Mouse (Mus musculus) CH12.LX (cell line): ENCODE measurements around the gene Hdac4. TPM values are rescaled to one million over a fixed set of nuclear protein-coding genes. Genes with fewer than 3 reads are reported as not detected.

Experiments used
- DNase-seq: peaks from one replicate; pipeline ENCODE4 v3.0.0-alpha.2; 2013; ENCODE audit errors: extremely low read depth
- H3K27ac ChIP-seq: 2 replicates; pipeline ENCODE4 v1.5.1; 2012; ENCODE audit warnings: low read depth, mild to moderate bottlenecking, control low read depth, moderate library complexity; ENCODE audit not compliant: insufficient read depth
- H3K27me3 ChIP-seq: replicated peaks from 2 replicates; pipeline ENCODE3; 2012; ENCODE audit warnings: inconsistent platforms
- H3K36me3 ChIP-seq, 2 experiments: replicated peaks in 1 of 2; 2 replicates each; pipeline versions ENCODE3 to v1.6.1; 2012; ENCODE audit warnings: inconsistent platforms in 1 of 2, low read length in 1 of 2, mild to moderate bottlenecking in 1 of 2, mixed read lengths in 1 of 2, moderate library complexity in 1 of 2; ENCODE audit not compliant: control insufficient read depth in 1 of 2, insufficient read depth in 1 of 2
- H3K4me1 ChIP-seq, 2 experiments: 2 replicates each; pipeline ENCODE4 v1.6.1; 2012; ENCODE audit warnings: inconsistent platforms in 1 of 2, moderate library complexity in 1 of 2; ENCODE audit not compliant: insufficient read depth in 2 of 2, control insufficient read depth in 1 of 2
- H3K4me2 ChIP-seq: 2 replicates; pipeline ENCODE4 v1.6.1; 2012; ENCODE audit warnings: low read depth, mild to moderate bottlenecking, control low read depth; ENCODE audit not compliant: poor library complexity, insufficient read depth, severe bottlenecking
- H3K4me3 ChIP-seq, 3 experiments: fragments of 150-350 bp in 1 of 3; sonication (generic) in 1 of 3; replicated peaks in 1 of 3; 2 replicates each; pipeline versions ENCODE3 to v1.5.1; 2011 to 2012; ENCODE audit warnings: low read depth in 2 of 3, low read length in 2 of 3, mild to moderate bottlenecking in 2 of 3, moderate library complexity in 2 of 3, control low read depth in 1 of 3, improper control_type of control experiment in 1 of 3, inconsistent platforms in 1 of 3, mixed read lengths in 1 of 3; ENCODE audit not compliant: poor library complexity in 1 of 3
- H3K79me2 ChIP-seq: replicated peaks from 2 replicates; pipeline ENCODE4 v1.6.1; 2012; ENCODE audit warnings: mild to moderate bottlenecking, moderate library complexity; ENCODE audit not compliant: control insufficient read depth, poor library complexity, insufficient read depth, severe bottlenecking; ENCODE audit errors: extremely low read depth
- H3K9ac ChIP-seq: 2 replicates; pipeline ENCODE4 v1.6.1; 2012; ENCODE audit warnings: low read depth, mild to moderate bottlenecking, control low read depth, moderate library complexity; ENCODE audit not compliant: insufficient read depth
- H3K9me3 ChIP-seq: replicated peaks from 2 replicates; pipeline ENCODE3; 2012; ENCODE audit warnings: low read length, inconsistent platforms, mixed read lengths
- BHLHE40 ChIP-seq: IDR thresholded peaks from 2 replicates; pipeline ENCODE4 v1.6.1; 2011; ENCODE audit warnings: mild to moderate bottlenecking, low read depth, low read length, improper control_type of control experiment
- CHD1 ChIP-seq: IDR thresholded peaks from 2 replicates; pipeline ENCODE4 v1.6.1; 2012; ENCODE audit warnings: low read depth, low read length, improper control_type of control experiment, inconsistent platforms
- CHD2 ChIP-seq: IDR thresholded peaks from 2 replicates; pipeline ENCODE4 v1.6.1; 2011; ENCODE audit warnings: low read length, improper control_type of control experiment
- E2F4 ChIP-seq: IDR thresholded peaks from 2 replicates; pipeline ENCODE4 v1.6.1; 2011; ENCODE audit warnings: low read depth, low read length, improper control_type of control experiment; ENCODE audit not compliant: insufficient replicate concordance
- EP300 ChIP-seq: IDR thresholded peaks from 2 replicates; pipeline ENCODE4 v1.6.1; 2011; ENCODE audit warnings: low read length, improper control_type of control experiment
- HCFC1 ChIP-seq: IDR thresholded peaks from 2 replicates; pipeline ENCODE4 v1.6.1; 2012; ENCODE audit warnings: low read depth, mild to moderate bottlenecking, inconsistent platforms, low read length, improper control_type of control experiment
- IRF4 ChIP-seq: IDR thresholded peaks from 2 replicates; pipeline ENCODE4 v1.6.1; 2014; ENCODE audit warnings: low read depth, mild to moderate bottlenecking, inconsistent platforms, low read length, improper control_type of control experiment
- JUN ChIP-seq: IDR thresholded peaks from 2 replicates; pipeline ENCODE4 v1.6.1; 2011; ENCODE audit warnings: low read depth, mild to moderate bottlenecking, low read length, improper control_type of control experiment, moderate library complexity; ENCODE audit not compliant: insufficient read depth
- JUND ChIP-seq: conservative IDR thresholded peaks from 2 replicates; pipeline ENCODE4 v1.6.1; 2011; ENCODE audit warnings: low read depth, low read length, improper control_type of control experiment
- MAFK ChIP-seq: IDR thresholded peaks from 2 replicates; pipeline ENCODE4 v1.6.1; 2011; ENCODE audit warnings: low read length, improper control_type of control experiment; ENCODE audit not compliant: insufficient replicate concordance
- MAX ChIP-seq: IDR thresholded peaks from 2 replicates; pipeline ENCODE4 v1.6.1; 2011; ENCODE audit warnings: low read length, improper control_type of control experiment
- MXI1 ChIP-seq: IDR thresholded peaks from 2 replicates; pipeline ENCODE4 v1.6.1; 2011; ENCODE audit warnings: mild to moderate bottlenecking, low read depth, low read length, improper control_type of control experiment
- MYC ChIP-seq: IDR thresholded peaks from 2 replicates; pipeline ENCODE4 v1.6.1; 2011; ENCODE audit warnings: low read depth, mild to moderate bottlenecking, improper control_type of control experiment, low read length
- NELFE ChIP-seq: IDR thresholded peaks from 2 replicates; pipeline ENCODE4 v1.6.1; 2011; ENCODE audit warnings: low read depth, low read length, improper control_type of control experiment
- NRF1 ChIP-seq: IDR thresholded peaks from 2 replicates; pipeline ENCODE4 v1.6.1; 2014; ENCODE audit warnings: low read depth, mild to moderate bottlenecking, inconsistent platforms, low read length, improper control_type of control experiment, moderate library complexity
- PAX5 ChIP-seq: IDR thresholded peaks from 2 replicates; pipeline ENCODE4 v1.6.1; 2012; ENCODE audit warnings: low read length, inconsistent platforms, mixed read lengths
- POLR2A ChIP-seq: IDR thresholded peaks from 2 replicates; pipeline ENCODE4 v1.6.1; 2011; ENCODE audit warnings: low read depth, mild to moderate bottlenecking, improper control_type of control experiment, low read length
- POLR2AphosphoS2 ChIP-seq: IDR thresholded peaks from 2 replicates; pipeline ENCODE4 v1.6.1; 2011; ENCODE audit warnings: low read depth, low read length, improper control_type of control experiment
- RCOR1 ChIP-seq: conservative IDR thresholded peaks from 2 replicates; pipeline ENCODE4 v1.6.1; 2012; ENCODE audit warnings: low read depth, mild to moderate bottlenecking, inconsistent platforms, low read length, improper control_type of control experiment
- TBP ChIP-seq: conservative IDR thresholded peaks from 2 replicates; pipeline ENCODE4 v1.6.1; 2011; ENCODE audit warnings: low read depth, low read length, improper control_type of control experiment
- TCF12 ChIP-seq: IDR thresholded peaks from 2 replicates; pipeline ENCODE4 v1.6.1; 2014; ENCODE audit warnings: low read depth, mild to moderate bottlenecking, inconsistent platforms, low read length, improper control_type of control experiment
- UBTF ChIP-seq: IDR thresholded peaks from 2 replicates; pipeline ENCODE4 v1.6.1; 2012; ENCODE audit warnings: low read depth, mild to moderate bottlenecking, inconsistent platforms, low read length, improper control_type of control experiment, moderate library complexity
- USF1 ChIP-seq: IDR thresholded peaks from 2 replicates; pipeline ENCODE4 v1.6.1; 2014; ENCODE audit warnings: low read depth, mild to moderate bottlenecking, inconsistent platforms, low read length, improper control_type of control experiment
- ZC3H11A ChIP-seq: IDR thresholded peaks from 2 replicates; pipeline ENCODE4 v1.6.1; 2012; ENCODE audit warnings: low read depth, mild to moderate bottlenecking, inconsistent platforms, low read length, improper control_type of control experiment
- ZMIZ1 ChIP-seq: IDR thresholded peaks from 2 replicates; pipeline ENCODE4 v1.6.1; 2012; ENCODE audit warnings: low read depth, mild to moderate bottlenecking, inconsistent platforms, low read length, improper control_type of control experiment
- dilution Hi-C: fragments of 300-500 bp; cut with MboI; formaldehyde crosslinking; loops from 2 replicates; pipeline ENCODE4 v1.14.3; 2020; ENCODE audit warnings: low sequenced_read_pairs; ENCODE audit not compliant: extremely low pct_unique_long_range_greater_than_20kb, extremely low pct_ligation_motif_present
- in situ Hi-C: fragments of 300-500 bp; cut with MboI; formaldehyde crosslinking; loops from 3 replicates; pipeline ENCODE4 v1.14.3; 2019; ENCODE audit warnings: low sequenced_read_pairs, low pct_ligation_motif_present, low pct_unique_long_range_greater_than_20kb, mixed read lengths
- polyA plus RNA-seq: library from polyadenylated mRNA; unstranded; fragments of >175 nt; gene quantifications from 2 replicates; pipeline ENCODE4 v1.2.1, GENCODE M21; 2012; ENCODE audit warnings: low read depth; ENCODE audit not compliant: insufficient read length
- total RNA-seq, 2 experiments: library from RNA; depleted of rRNA; stranded (reverse); fragments of 300-350 nt in 1 of 2; fragments of >200 nt in 1 of 2; gene quantifications; 2 replicates each; pipeline ENCODE4 v1.2.3; 2012 to 2014

Hdac4 gene
- total and polyA plus RNA-seq, 3 experiments = 2.4 to 6.3 (median 4.3) TPM

- Histone ChIP-seq H3K4me2 (peak overlapping the region; percentile 16; the same call in 1 of the 2 replicates), H3K9me3 (no peaks in the 10 kb centered on the region), H3K27me3 (no peaks in the 10 kb centered on the region), H3K4me3 (no peak overlapping the region), H3K36me3 (peaks cover 7 to 18% of the 10 kb centered on the region in 2 experiments), H3K27ac (no peak overlapping the region), H3K4me1 (peaks cover 9 to 42% of the 10 kb centered on the region in 2 experiments), H3K79me2 (no peaks in the 10 kb centered on the region), H3K9ac (no peak overlapping the region)
- dilution Hi-C loops = no loop called here
- TF ChIP-seq ZC3H11A (no peak), TBP (no peak), RCOR1 (no peak), NELFE (no peak), MAFK (no peak), CHD2 (no peak), POLR2AphosphoS2 (no peak), ZMIZ1 (no peak), IRF4 (no peak), JUND (no peak), UBTF (no peak), MXI1 (no peak), USF1 (no peak), E2F4 (no peak), JUN (no peak), BHLHE40 (no peak), MYC (no peak), PAX5 (no peak)
- DNase-seq = peak; percentile 45
- in situ Hi-C loops = no loop called here
Observed at GRCm38 (mm10) chr1:92004122-92004521, 191.4 kb downstream of the Hdac4 start.

- no peak overlapping the region for H3K27ac ChIP-seq
- peaks cover 7 to 27% of the 10 kb centered on the region in 2 experiments for H3K36me3 ChIP-seq
- no peak for TF ChIP-seq MXI1
- no peak for TF ChIP-seq MYC
- TF ChIP-seq IRF4 = no peak
- no peak for TF ChIP-seq NRF1
- no peak for TF ChIP-seq HCFC1
- no peak for TF ChIP-seq EP300
- TF ChIP-seq JUND = no peak
- no peak for TF ChIP-seq MAX
- TF ChIP-seq RCOR1 = no peak
- no peak for TF ChIP-seq POLR2A
- TF ChIP-seq CHD1 = no peak
- TF ChIP-seq E2F4 = no peak
- TF ChIP-seq TCF12 = no peak
- no peak for TF ChIP-seq JUN
- TF ChIP-seq MAFK = no peak
- no peak overlapping the region for H3K4me3 ChIP-seq
- dilution Hi-C loops (no loop called here), in situ Hi-C loops (no loop called here)
- no peak for DNase-seq
- H3K4me1 ChIP-seq = peaks cover 4 to 58% of the 10 kb centered on the region in 2 experiments
- no peak overlapping the region for H3K4me2 ChIP-seq
- no peak overlapping the region for H3K9ac ChIP-seq
- no peaks in the 10 kb centered on the region for H3K27me3 ChIP-seq
- H3K9me3 ChIP-seq = no peaks in the 10 kb centered on the region
- H3K79me2 ChIP-seq = no peaks in the 10 kb centered on the region
Observed at GRCm38 (mm10) chr1:92000226-92000625, 195.3 kb downstream of the Hdac4 start.
